Mouse (Mus musculus) intestine, embryonic 16.5 days (tissue): ENCODE measurements at regions not wholly inside any gene's neighbourhood (a gene's known extent, or its start where the extent isn't known, plus 50 kb on each side); places are given as distances from the start of the nearest gene placed in this dataset.

ENCODE experiments used
- ATAC-seq: fragments of 200-750 bp; cut with Nextera tagmentation; 2 replicates; pipeline ENCODE4 v1.8.0; 2017; ENCODE audit warnings: moderate TSS enrichment, moderate library complexity
- H3K27ac ChIP-seq: fragments of 300-500 bp; sonication (generic); 2 replicates; pipeline ENCODE4 v1.5.1; 2014; ENCODE audit warnings: mild to moderate bottlenecking, low read length
- H3K27me3 ChIP-seq: fragments of 300-500 bp; sonication (generic); replicated peaks from 2 replicates; pipeline ENCODE4 v1.6.1; 2014; ENCODE audit warnings: low read length, control low read depth, mixed read lengths; ENCODE audit not compliant: control insufficient read depth, insufficient read depth
- H3K36me3 ChIP-seq: fragments of 300-500 bp; sonication (generic); 2 replicates; pipeline ENCODE4 v1.6.1; 2014; ENCODE audit warnings: low read length, control low read depth; ENCODE audit not compliant: control insufficient read depth, insufficient read depth
- H3K4me1 ChIP-seq: fragments of 300-500 bp; sonication (generic); 2 replicates; pipeline ENCODE4 v1.6.1; 2014; ENCODE audit warnings: low read length, control low read depth, mixed read lengths; ENCODE audit not compliant: control insufficient read depth, insufficient read depth
- H3K4me2 ChIP-seq: fragments of 300-500 bp; sonication (generic); 2 replicates; pipeline ENCODE4 v1.6.1; 2014; ENCODE audit warnings: low read depth, low read length, control low read depth
- H3K4me3 ChIP-seq: fragments of 300-500 bp; sonication (generic); 2 replicates; pipeline ENCODE4 v1.5.1; 2014; ENCODE audit warnings: mild to moderate bottlenecking, low read length
- H3K9ac ChIP-seq: fragments of 300-500 bp; sonication (generic); 2 replicates; pipeline ENCODE4 v1.6.1; 2014; ENCODE audit warnings: low read depth, low read length
- H3K9me3 ChIP-seq: fragments of 300-500 bp; sonication (generic); 2 replicates; pipeline ENCODE4 v1.6.1; 2016; ENCODE audit warnings: low read length, control low read depth; ENCODE audit not compliant: control insufficient read depth
- WGBS: fragments of 180-500 bp; shearing (Covaris S2); extraction: QIAGEN DNeasy Blood & Tissue Kit; methylation state at CpG from one replicate; pipeline ENCODE4 v1.1.7; 2014; 5-methylcytosine and 5-hydroxymethylcytosine counted together

DNA sequence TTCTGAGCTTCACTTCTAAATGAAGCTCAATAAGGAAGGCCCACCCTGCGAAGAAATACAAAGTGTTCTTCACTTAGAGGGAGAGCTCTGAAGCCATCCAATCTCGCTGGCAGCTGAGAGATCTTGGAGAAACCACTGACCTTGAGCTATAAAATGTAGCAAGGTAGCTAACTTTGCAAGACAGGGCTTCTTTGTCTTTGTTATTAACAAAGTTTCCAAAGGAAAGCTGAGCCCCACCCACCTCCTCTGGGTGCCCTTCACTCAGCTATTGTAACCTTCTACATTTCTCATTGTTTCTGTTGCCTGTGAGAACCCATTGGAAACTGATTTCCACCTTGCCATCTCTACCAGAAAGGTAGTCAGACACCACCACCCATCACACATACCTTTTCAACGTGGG, 57.2 kb upstream of the Usp9x start:
- ATAC-seq: no peak
- Histone ChIP-seq H3K27me3 (no peaks in the 10 kb centered on the region), H3K4me1 (no peaks in the 10 kb centered on the region), H3K4me3 (no peak overlapping the region), H3K9ac (no peak overlapping the region), H3K4me2 (no peak overlapping the region), H3K27ac (no peak overlapping the region), H3K36me3 (no peaks in the 10 kb centered on the region), H3K9me3 (no peaks in the 10 kb centered on the region)
- 68% methylated on average over 3 of the region's 3 CpGs for WGBS

DNA sequence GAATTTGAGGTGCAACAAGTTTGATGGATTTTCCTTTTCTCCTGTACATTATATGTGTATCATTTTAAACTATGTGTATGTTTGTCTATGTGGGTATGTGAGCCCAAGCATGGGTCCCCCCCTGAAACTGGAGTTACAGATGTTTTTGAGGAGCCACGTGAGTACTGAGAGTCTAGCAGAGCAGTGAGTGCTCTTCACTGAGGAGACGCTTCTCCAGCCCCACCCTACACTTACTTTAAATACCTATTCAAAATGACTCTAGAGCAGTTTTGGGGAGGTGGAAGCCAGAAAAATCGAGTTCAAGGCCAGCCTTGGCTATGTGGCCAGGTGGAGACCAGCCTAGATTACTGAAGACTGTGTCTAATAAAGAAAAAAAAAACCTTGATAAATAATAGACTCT, 58.2 kb upstream of the Usp9x start:
- Histone ChIP-seq H3K9me3 (no peaks in the 10 kb centered on the region), H3K36me3 (no peaks in the 10 kb centered on the region), H3K9ac (no peak overlapping the region), H3K4me2 (no peak overlapping the region), H3K27me3 (no peaks in the 10 kb centered on the region), H3K27ac (no peak overlapping the region), H3K4me1 (no peaks in the 10 kb centered on the region), H3K4me3 (no peak overlapping the region)
- 73% methylated on average over 3 of the region's 3 CpGs for WGBS
- ATAC-seq: no peak

DNA sequence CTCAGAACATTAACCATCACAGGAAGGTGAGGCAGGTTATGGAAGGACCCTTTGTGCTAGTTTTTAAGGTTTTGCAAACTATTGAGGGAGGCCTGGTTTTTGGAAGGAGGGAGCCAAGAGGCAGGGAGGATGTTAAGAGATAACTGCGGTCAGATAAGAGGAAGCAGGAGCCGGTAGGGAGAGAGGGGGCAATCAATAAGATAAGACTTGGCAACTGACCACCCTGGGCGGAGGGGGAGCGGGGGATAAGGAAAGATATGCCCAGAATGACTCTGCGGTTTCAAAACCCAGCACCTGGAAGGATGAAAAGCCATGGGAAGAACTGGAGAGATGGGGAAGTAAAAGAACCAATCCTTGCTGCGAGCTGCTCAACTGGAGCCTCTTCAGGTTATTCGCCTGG, 80.5 kb upstream of the Usp9x start:
- Histone ChIP-seq H3K27me3 (no peaks in the 10 kb centered on the region), H3K9me3 (no peaks in the 10 kb centered on the region), H3K27ac (no peak overlapping the region), H3K36me3 (no peaks in the 10 kb centered on the region), H3K4me3 (no peak overlapping the region), H3K4me2 (no peak overlapping the region), H3K4me1 (no peaks in the 10 kb centered on the region), H3K9ac (no peak overlapping the region)
- 59% methylated on average over 7 of the region's 7 CpGs for WGBS
- no peak for ATAC-seq

DNA sequence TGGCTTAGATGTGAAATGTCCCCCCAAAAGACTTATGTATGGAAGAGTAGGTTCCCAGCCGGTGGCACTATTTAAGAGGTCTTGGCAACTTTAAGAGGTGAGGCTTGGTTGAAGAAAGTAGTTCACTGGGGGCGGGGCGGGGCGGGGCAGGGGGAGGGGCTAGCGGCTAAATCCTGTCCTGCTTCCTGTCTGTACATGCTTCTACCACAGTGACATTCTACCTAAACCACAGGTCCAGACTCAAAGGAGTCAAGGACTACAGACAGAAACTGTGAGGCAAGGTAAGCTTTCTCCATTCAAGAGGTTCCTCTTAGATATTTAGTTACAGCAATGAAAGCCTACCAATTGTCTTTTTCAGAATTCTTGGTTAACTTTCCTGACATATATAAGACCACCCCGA, 93.6 kb upstream of the Usp9x start:
- no peaks in the 10 kb centered on the region for H3K9me3 ChIP-seq
- H3K4me3 ChIP-seq: no peak overlapping the region
- 43% methylated on average over 6 of the region's 6 CpGs for WGBS
- ATAC-seq: no peak
- H3K36me3 ChIP-seq: no peaks in the 10 kb centered on the region
- H3K4me1 ChIP-seq: no peaks in the 10 kb centered on the region
- no peak overlapping the region for H3K27ac ChIP-seq
- H3K9ac ChIP-seq: no peak overlapping the region
- H3K27me3 ChIP-seq: no peaks in the 10 kb centered on the region
- no peak overlapping the region for H3K4me2 ChIP-seq

DNA sequence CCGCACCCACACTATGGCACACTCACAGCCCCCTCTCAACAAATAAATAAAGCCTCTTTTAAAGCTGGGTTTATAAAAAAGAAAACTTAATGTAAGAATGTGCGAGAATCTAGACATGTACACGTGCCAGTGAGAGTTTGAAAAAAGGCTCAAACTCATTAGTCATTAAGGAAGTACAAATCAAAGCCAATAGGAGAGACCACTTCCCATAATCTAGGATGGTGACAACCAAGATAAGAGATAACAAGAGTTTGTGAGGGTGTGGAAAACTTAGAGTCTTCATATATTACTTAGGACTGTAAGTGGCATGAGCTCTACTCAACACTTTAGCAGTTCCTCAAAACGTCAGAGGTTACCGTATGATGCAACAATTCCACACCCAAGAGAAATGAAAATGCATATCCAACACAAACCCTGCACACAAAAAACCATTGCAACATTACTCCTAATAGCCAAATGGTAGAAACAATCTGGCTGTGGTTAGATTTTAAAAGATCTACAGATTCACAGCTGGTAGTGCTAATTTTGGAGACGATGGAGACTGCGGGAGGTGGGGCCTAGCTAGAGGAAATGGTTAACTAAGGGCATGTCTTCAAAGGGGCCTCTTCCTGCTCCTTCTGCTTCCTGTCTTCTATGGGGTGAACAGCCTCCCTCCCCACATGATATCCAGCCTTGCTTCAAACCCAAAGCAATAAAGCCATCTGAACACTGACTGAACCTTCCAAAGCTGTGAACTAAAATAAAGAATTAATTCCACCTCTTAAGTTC, 102.1 kb upstream of the Usp9x start:
- no peaks in the 10 kb centered on the region for H3K4me1 ChIP-seq
- H3K4me2 ChIP-seq: no peak overlapping the region
- peaks cover 4% of the 10 kb centered on the region; the same call in 1 of the 2 replicates for H3K27me3 ChIP-seq
- no peaks in the 10 kb centered on the region for H3K36me3 ChIP-seq
- H3K27ac ChIP-seq: no peak overlapping the region
- ATAC-seq: no peak
- WGBS: 82% methylated on average over 7 of the region's 7 CpGs
- no peaks in the 10 kb centered on the region for H3K9me3 ChIP-seq
- H3K9ac ChIP-seq: no peak overlapping the region
- H3K4me3 ChIP-seq: no peak overlapping the region

DNA sequence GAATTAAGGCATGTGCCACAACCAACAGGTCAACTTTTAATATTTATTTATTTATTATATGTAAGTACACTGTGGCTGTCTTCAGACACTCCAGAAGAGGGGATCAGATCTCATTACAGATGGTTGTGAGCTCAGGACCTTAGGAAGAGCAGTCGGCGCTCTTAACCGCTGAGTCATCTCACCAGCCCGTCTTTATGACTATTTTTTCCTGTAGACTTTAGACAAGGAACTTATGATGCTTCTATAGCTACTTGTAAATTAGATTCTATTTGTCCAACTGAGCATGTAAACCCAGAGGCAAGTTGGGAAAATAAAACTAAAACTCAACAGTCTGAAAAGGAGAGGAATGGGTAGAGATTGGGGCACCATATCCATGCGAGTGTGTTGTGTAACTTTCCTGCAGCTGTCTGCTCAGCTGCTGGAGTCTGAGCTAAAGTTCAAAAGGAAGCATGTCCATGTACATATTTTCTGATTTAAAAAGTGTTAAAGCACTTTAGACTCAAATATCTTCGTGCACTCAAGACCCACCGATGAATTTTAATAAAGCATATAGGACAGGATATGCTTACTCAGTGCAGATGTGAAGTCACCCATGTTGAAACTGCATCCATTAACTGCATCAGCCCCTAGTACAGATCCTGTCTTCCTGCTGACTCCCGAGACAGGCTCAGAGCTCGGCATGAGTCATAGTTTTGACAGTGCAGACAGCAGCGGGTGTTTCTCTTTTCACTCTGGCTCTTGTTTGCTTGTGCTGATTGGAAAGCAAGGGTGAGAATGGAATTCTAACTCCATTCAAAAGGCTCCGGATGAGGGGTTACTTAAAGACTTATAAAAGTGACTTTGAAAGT, 111.6 kb upstream of the Usp9x start:
- Histone ChIP-seq H3K4me1 (no peaks in the 10 kb centered on the region), H3K9me3 (no peaks in the 10 kb centered on the region), H3K36me3 (no peaks in the 10 kb centered on the region), H3K4me3 (no peak overlapping the region), H3K27ac (no peak overlapping the region), H3K4me2 (no peak overlapping the region), H3K9ac (no peak overlapping the region), H3K27me3 (no peaks in the 10 kb centered on the region)
- 55% methylated on average over 11 of the region's 11 CpGs for WGBS
- ATAC-seq: peak; percentile 74

DNA sequence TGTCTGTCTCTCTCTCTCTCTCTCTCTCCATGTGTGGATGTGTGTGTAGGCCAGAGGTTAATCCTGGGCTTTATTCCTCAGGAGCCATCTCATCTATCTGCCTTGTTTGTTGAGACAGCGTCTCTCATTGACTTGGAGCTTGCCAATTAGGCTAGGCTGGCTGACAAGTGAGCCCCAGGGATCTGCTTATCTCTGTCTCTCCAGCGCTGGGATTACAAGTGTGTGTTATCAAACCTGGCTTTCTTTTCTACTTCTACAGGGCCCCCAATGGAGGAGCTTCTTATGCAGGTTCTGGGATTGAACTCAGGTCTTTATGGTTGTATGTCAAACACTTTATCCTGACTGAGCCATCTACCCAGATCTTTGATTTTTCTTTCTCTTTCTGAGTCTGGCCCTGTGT, 112.4 kb upstream of the Usp9x start:
- 43% methylated on average over 2 of the region's 2 CpGs for WGBS

DNA sequence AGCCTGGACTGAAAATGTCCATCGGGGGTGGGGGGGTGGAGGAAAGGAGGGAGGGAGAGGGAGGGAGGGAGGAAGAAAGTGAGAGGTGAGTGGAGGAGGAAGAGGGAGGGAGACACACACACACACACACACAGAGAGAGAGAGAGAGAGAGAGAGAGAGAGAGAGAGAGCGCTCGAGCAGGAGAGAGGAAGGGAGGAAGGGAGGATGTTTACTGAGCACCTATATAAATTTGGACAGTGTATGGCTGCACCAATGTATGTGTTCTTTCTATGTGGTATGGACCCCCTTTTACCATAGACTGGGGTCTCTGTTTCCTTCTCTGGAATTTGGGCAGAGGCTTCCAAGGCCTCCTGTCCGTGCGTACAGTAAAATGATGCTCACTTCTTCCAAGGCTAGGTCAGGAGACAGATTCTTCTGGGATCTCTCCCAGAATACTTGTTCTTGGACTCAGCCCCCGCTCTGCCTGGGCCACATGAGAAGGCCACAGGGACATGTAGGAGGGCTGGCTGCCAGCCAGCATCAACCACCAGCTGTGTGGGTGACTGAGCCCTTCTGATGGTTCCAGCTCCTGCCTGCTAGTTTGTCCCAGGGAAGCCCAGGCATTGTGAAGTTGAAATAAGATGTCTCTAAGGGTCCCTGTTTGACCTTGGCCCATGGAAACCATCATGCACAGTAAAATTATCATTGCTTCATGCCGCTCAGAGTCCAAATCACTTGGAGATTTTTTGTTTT, 120.2 kb upstream of the Usp9x start:
- Histone ChIP-seq H3K4me3 (no peak overlapping the region), H3K36me3 (no peaks in the 10 kb centered on the region), H3K27ac (no peak overlapping the region), H3K4me2 (no peak overlapping the region), H3K4me1 (no peaks in the 10 kb centered on the region), H3K27me3 (no peaks in the 10 kb centered on the region; the same call in 1 of the 2 replicates), H3K9me3 (no peaks in the 10 kb centered on the region), H3K9ac (no peak overlapping the region)
- no peak for ATAC-seq
- WGBS: 63% methylated on average over 7 of the region's 7 CpGs

More for the DNA sequence above, 112.4 kb upstream of the Usp9x start:
- no peaks in the 10 kb centered on the region for H3K27me3 ChIP-seq
- no peak overlapping the region for H3K4me3 ChIP-seq
- no peak overlapping the region for H3K27ac ChIP-seq
- H3K4me1 ChIP-seq: no peaks in the 10 kb centered on the region
- no peak overlapping the region for H3K4me2 ChIP-seq
- no peaks in the 10 kb centered on the region for H3K9me3 ChIP-seq
- no peak for ATAC-seq
- no peak overlapping the region for H3K9ac ChIP-seq
- H3K36me3 ChIP-seq: no peaks in the 10 kb centered on the region

DNA sequence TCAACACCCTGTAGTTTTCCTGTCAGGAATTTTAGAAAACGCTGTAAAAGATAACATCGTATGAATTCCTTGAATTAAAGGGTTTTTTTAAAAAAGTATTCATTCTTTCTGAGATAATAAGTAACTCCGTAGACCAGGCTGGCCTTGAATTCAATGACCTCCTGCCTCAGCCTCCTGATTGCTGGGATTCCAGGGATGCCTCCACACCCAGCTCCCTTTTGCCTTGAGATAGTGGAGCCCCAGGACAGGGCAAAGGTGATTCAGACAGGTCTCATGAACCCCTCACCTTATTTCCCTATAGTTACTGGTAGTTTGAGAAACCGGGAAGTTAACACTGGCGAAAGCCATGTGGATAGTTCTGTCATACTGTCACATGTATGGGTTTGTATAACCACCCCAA, 128.8 kb upstream of the Usp9x start:
- Histone ChIP-seq H3K4me1 (no peaks in the 10 kb centered on the region), H3K9ac (no peak overlapping the region), H3K36me3 (no peaks in the 10 kb centered on the region), H3K9me3 (no peaks in the 10 kb centered on the region), H3K4me3 (no peak overlapping the region), H3K4me2 (no peak overlapping the region), H3K27me3 (0 out of 2 replicates have a peak, but pooled peaks cover 2% of the 10 kb centered on the region), H3K27ac (no peak overlapping the region)
- ATAC-seq: peak; percentile 23; the same call in 1 of the 2 replicates
- WGBS: 79% methylated on average over 5 of the region's 5 CpGs
